Mouse (Mus musculus) spleen, embryonic (tissue): Measurements from ENCODE around the gene Prx.

Experiments
- CTCF ChIA-PET: fragments of 350-600 bp; sonication (Branson Sonifier 250); formaldehyde crosslinking; loops from one replicate; lab custom pipeline; 2022; lab: Charles Lee

Gene Prx

GRCm38 (mm10) chr7:27544675-27545370, 45.7 kb downstream of the Prx start:
- CTCF ChIA-PET, result no interaction called here

DNA sequence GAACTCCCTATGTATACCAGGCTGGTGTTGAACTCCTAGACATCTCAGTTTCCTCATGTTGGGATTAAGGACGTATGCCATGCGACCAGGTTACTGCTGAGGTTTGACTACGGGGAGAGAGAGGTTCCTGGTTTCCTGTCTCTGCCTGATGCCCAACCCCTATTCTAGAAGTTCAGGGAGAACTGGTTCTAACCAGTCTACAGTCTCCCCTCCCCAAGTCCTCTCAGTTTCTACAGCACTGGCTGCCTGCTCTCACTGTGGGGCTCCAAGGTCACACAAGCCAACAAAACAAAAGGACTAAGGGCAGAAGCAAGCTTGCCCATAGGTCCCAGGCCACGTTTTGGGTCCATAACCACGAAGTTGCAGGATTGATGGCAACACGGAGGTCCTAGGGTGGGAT, 50.5 kb downstream of the Prx start:
- CTCF ChIA-PET, result interaction anchor here (0.6 kb wide), 1 partner anchor 1269 kb away, joined by 5 read pairs; no protein-coding TSS in a partner anchor

GRCm38 (mm10) chr7:27552070-27552469, 52.9 kb downstream of the Prx start:
- CTCF ChIA-PET, result interaction anchor here (0.6 kb wide), 1 partner anchor 1248 kb away, joined by 4 read pairs; no protein-coding TSS in a partner anchor

DNA sequence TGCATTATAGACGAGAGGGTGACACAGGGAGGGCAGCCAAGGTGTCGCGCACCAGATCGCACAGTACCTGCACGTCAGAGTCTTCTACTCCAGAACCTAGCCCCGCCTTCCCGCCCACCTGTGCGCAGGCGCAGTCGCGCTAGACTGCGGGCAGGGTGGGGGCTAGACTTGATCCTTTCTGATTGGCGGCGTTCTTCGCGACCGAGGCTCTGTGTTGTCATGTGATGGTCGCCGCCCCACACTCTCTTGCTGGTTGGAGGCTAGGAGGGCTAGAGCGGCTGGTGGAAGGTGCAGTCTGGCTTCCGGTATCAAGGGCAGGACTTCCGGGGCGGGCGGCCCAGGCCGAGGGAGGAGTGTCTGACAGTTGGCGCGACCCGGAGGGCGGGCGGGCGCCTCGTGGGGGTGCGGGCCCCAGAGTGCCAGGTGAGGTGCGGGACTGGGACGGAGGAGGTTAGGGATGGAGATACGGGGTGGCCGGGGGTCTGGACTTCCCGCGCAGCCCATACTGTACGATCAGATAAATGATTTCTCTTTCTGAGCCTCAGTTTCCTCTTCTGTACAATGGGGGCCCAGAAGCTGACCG, 53.9 kb downstream of the Prx start, which contains the start of the genes Pld3 and 2310022A10Rik:
Gene Pld3 (minus strand): TSS at position 288 of the 583 bp plus-strand sequence.
Gene 2310022A10Rik (plus strand): TSS at position 303 of the 583 bp plus-strand sequence.
- CTCF ChIA-PET, result no interaction called here

DNA sequence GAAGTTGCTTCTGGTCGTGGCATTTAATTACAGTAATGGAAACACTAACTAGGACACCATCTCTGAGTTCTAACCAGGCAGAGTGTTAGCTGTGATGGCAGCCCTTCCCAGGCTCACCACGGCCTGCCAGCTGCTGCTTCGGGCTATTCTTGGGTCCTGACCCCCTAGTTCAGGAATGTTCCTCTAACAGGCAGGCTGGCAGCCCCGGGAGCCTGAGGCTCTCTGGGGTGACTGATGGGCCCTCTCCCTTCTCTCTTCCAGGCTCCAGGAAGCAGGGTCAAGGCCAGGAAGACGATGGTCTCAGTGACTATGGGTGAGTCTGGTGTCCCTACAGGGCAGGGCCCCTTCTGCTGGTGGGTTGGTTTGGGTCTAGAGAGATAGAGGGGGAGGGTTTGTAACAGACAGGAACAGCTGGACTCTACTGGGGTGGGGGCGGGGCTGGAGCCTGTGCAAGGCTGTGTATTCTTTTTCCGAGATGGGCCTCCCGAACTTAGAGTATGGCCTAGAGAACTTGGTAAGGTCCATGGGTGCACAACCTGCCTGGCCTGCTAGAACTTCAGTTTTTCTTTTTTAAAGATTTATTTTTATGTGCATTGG, 61.3 kb downstream of the Prx start:
- CTCF ChIA-PET, result interaction anchor here (0.6 kb wide), 1 partner anchor 1596 kb away, joined by 3 read pairs; no protein-coding TSS in a partner anchor

GRCm38 (mm10) chr7:27560978-27561377, 61.9 kb downstream of the Prx start:
- CTCF ChIA-PET, result interaction anchor here (0.6 kb wide), 1 partner anchor 1596 kb away, joined by 3 read pairs; no protein-coding TSS in a partner anchor
